26 mouse cellular contexts compared by ENCODE assay signal in the genomic region with DNA sequence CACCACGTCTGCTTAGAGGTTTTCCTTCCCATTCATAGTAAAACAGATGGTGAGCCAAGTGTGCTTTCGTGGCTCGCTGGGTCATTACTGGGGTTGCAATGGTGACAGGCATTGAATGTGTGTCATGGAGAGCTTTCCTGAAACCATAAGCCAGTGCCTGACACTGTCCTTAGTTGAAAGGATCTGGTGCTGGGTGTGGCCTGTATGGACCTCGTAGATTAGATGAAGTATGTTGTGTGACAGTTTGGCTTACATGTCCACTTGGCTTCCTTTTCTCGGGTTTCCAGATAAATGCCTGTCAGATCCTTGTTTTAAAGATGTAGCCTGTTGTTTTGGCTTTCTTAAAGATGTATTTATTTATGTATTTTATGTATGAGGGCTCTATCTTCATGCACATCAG.
DNase-seq lines count a peak whose midpoint lies in the region; ATAC-seq and TF ChIP-seq lines count a peak whose summit lies in the region.
"Had no signal": no experiment of that assay in that cellular context is flagged by ENCODE, and none has a peak within 500 bp of the region (broad histone marks: within the 10 kb centered on the region; RNA-seq: fewer than 3 reads in every experiment).

No protein-coding gene starts in this region.

- H3K27me3 ChIP-seq in erythroblast, embryonic 14.5 days (ENCODE audit: control insufficient read depth): no peaks in the 10 kb centered on the region
- H3K27me3 ChIP-seq in liver, embryonic 14.5 days (ENCODE audit: control insufficient read depth, insufficient read depth, low read length): no peaks in the 10 kb centered on the region
- no peaks in the 10 kb centered on the region for H3K27me3 ChIP-seq in midbrain, embryonic 16.5 days (ENCODE audit: control insufficient read depth, insufficient read depth, low read depth, low read length)
- no peaks in the 10 kb centered on the region for H3K27me3 ChIP-seq in neural tube, embryonic 15.5 days (replicated peaks)
- H3K27me3 ChIP-seq: hindbrain, embryonic 13.5 days; midbrain, embryonic 12.5 days had no signal

- H3K9ac ChIP-seq in liver, embryonic 14.5 days (replicated peaks): peak overlapping the region; percentile 40; the same call in 1 of the 2 replicates
- H3K9ac ChIP-seq in midbrain, embryonic 16.5 days (ENCODE audit: low read depth, low read length): no peak overlapping the region
- no peak overlapping the region for H3K9ac ChIP-seq in neural tube, embryonic 15.5 days (replicated peaks)
- H3K9ac ChIP-seq: forebrain, postnatal 0 days; hindbrain, embryonic 13.5 days; midbrain, embryonic 12.5 days had no signal

- H3K9me3 ChIP-seq in erythroblast, embryonic 14.5 days (ENCODE audit: control insufficient read depth, low read length): no peaks in the 10 kb centered on the region
- no peaks in the 10 kb centered on the region for H3K9me3 ChIP-seq in liver, embryonic 14.5 days (ENCODE audit: control insufficient read depth, low read length)
- no peaks in the 10 kb centered on the region for H3K9me3 ChIP-seq in midbrain, embryonic 16.5 days (replicated peaks; ENCODE audit: control insufficient read depth, low read length, poor library complexity, severe bottlenecking)
- H3K9me3 ChIP-seq in neural tube, embryonic 15.5 days (replicated peaks): no peaks in the 10 kb centered on the region
- H3K9me3 ChIP-seq: forebrain, embryonic 10.5 days; hindbrain, embryonic 13.5 days; limb, embryonic 10.5 days; midbrain, embryonic 12.5 days had no signal

- H3K4me3 ChIP-seq in erythroblast, embryonic 14.5 days (replicated peaks): peak overlapping the region; percentile 13
- H3K4me3 ChIP-seq in liver, embryonic 14.5 days (ENCODE audit: insufficient read depth in 1 of 2, low read depth in 2 of 2, low read length in 2 of 2): no peak overlapping the region
- H3K4me3 ChIP-seq in midbrain, embryonic 16.5 days (ENCODE audit: low read depth, low read length): no peak overlapping the region
- H3K4me3 ChIP-seq in neural tube, embryonic 15.5 days (replicated peaks): no peak overlapping the region
- H3K4me3 ChIP-seq: forebrain, embryonic 10.5 days; heart, adult 2 months; hindbrain, embryonic 13.5 days; limb, embryonic 10.5 days; midbrain, embryonic 12.5 days had no signal

- peaks cover 83% of the 10 kb centered on the region for H3K36me3 ChIP-seq in erythroblast, embryonic 14.5 days (ENCODE audit: control insufficient read depth)
- peaks cover 12% of the 10 kb centered on the region for H3K36me3 ChIP-seq in liver, embryonic 14.5 days (replicated peaks; ENCODE audit: control insufficient read depth, insufficient read depth, low read depth)
- no peaks in the 10 kb centered on the region for H3K36me3 ChIP-seq in midbrain, embryonic 16.5 days (ENCODE audit: control insufficient read depth, insufficient read depth, low read length)
- H3K36me3 ChIP-seq in neural tube, embryonic 15.5 days: peaks cover 10% of the 10 kb centered on the region; the same call in 1 of the 2 replicates
- H3K36me3 ChIP-seq: midbrain, embryonic 12.5 days had no signal

- TF ChIP-seq EP300 in liver, embryonic 14.5 days (IDR thresholded peaks at IDR 0.05; ENCODE audit: low read depth): peak; percentile 73

- TF ChIP-seq CTCF in liver, embryonic 14.5 days (IDR thresholded peaks at IDR 0.05; ENCODE audit: low read depth): no peak

- peak overlapping the region; percentile 54 for H3K4me2 ChIP-seq in liver, embryonic 14.5 days (ENCODE audit: low read depth)
- no peak overlapping the region for H3K4me2 ChIP-seq in midbrain, embryonic 16.5 days (ENCODE audit: low read length)
- H3K4me2 ChIP-seq in neural tube, embryonic 15.5 days: no peak overlapping the region
- H3K4me2 ChIP-seq: hindbrain, embryonic 13.5 days; midbrain, embryonic 12.5 days had no signal

- H3K4me1 ChIP-seq in erythroblast, embryonic 14.5 days (ENCODE audit: control insufficient read depth): peaks cover 38% of the 10 kb centered on the region
- H3K4me1 ChIP-seq in liver, embryonic 14.5 days (replicated peaks; ENCODE audit: control insufficient read depth in 2 of 2, insufficient read depth in 2 of 2, low read length in 1 of 2): peaks cover 12 to 14% of the 10 kb centered on the region in 2 experiments
- H3K4me1 ChIP-seq in midbrain, embryonic 16.5 days (ENCODE audit: control insufficient read depth, insufficient read depth, low read length): no peaks in the 10 kb centered on the region
- H3K4me1 ChIP-seq in neural tube, embryonic 15.5 days: 0 out of 2 replicates have a peak, but pooled peaks cover 3% of the 10 kb centered on the region
- H3K4me1 ChIP-seq: forebrain, embryonic 10.5 days had no signal

- DNase-seq in 3T3-L1 (ENCODE audit: low read depth, low spot score): peak; percentile 10
- peak; percentile 40 for DNase-seq in MEL-GATA-1-ER (ENCODE audit: extremely low read depth, low read depth)
- DNase-seq in liver, embryonic 14.5 days (ENCODE audit: low read depth in 3 of 3, low spot score in 3 of 3): peak; percentile 54 to 64 (median 59)
- DNase-seq in ovary, adult 18-20 months (ENCODE audit: low spot score): no peak
- no peak for DNase-seq in left cerebral cortex, adult 11 months (ENCODE audit: low spot score)
- DNase-seq: adrenal gland, postnatal 36 days; B cell, adult 2 months; cerebellum, adult 18-20 months; cerebellum, postnatal 14 days; embryo, embryonic 11 days; forebrain, postnatal 0 days; gastrocnemius, postnatal 36 days; heart, adult 2 months; heart, postnatal 36 days; kidney, adult 11 months; layer of hippocampus, adult 9-11 months; right cerebral cortex, adult 18-20 months had no signal

- WGBS in liver, embryonic 14.5 days (ENCODE audit: insufficient replicate concordance): 33% methylated on average over 5 of the region's 5 CpGs
- WGBS in midbrain, embryonic 16.5 days: 84% methylated on average over 5 of the region's 5 CpGs
- WGBS in neural tube, embryonic 15.5 days: 88% methylated on average over 5 of the region's 5 CpGs

- ATAC-seq in liver, embryonic 14.5 days (ENCODE audit: insufficient read depth): peak; percentile 90
- no peak for ATAC-seq in midbrain, embryonic 16.5 days
- no peak for ATAC-seq in neural tube, embryonic 15.5 days (ENCODE audit: low FRiP score)
- ATAC-seq: forebrain, postnatal 0 days; lung, postnatal 0 days had no signal

- H3K27ac ChIP-seq in liver, embryonic 14.5 days: peak overlapping the region; percentile 69
- no peak overlapping the region for H3K27ac ChIP-seq in midbrain, embryonic 16.5 days (ENCODE audit: low read length)
- no peak overlapping the region for H3K27ac ChIP-seq in neural tube, embryonic 15.5 days (replicated peaks)
- H3K27ac ChIP-seq: forebrain, embryonic 10.5 days; heart, adult 2 months; hindbrain, embryonic 13.5 days; kidney, postnatal 0 days; limb, embryonic 10.5 days; midbrain, embryonic 12.5 days had no signal

Comparison
In these comparisons a context has a peak if more than half of its experiments do, and no peak if none do; other contexts are left out.
1. DNase-seq: peak in 3T3-L1 (single experiment), MEL-GATA-1-ER (single experiment) and liver, embryonic 14.5 days (3 of 3); none in ovary, adult 18-20 months (single experiment) and left cerebral cortex, adult 11 months (single experiment).